Mouse (Mus musculus): ENCODE data around the gene Atf3. TPM values are rescaled to one million over a fixed set of nuclear protein-coding genes. Genes with fewer than 3 reads are reported as not detected.
A peak's percentile ranks its signal among the peaks of the same experiment; 100 is the strongest.

Atf3 gene
- polyA plus RNA-seq, 1 experiment from 2014 or later, result 8.0 TPM

DNA sequence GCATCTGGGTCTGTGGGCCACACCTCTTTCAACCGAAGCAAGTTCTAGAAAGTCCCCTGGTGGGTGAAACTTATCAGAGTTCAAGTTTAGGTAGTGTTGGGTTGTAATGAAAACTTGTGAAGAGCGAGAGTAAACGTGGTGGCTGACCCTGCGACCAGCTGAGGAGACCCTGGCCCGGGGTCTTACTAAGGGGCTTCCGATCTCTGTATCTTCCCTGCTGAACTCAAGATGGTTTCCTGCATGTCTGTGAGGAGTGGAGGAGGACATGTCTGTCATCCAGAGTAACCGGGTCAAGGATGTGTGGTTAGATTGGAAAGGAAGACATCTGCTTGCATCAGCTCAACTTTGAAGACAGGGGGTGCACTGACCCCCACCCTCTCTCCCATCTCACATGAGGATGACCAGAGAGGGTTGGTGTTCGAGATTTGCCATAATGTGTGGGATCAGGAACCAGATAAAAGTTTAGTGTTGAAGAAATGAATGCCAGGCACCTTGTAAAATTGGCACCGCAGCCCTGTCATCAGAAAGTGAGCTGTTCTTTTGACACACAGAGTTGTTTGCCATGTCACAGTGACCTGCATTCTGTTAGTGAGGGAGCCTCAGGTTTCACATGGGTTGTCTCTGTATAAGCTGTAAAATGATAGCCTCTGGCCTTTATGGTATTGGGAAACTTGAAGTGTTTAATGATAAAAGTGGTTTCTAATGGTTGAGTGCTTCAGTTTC, 7.3 kb upstream of the Atf3 start:
- WGBS, result 43% methylated on average over 9 of the region's 9 CpGs
- H3K4me3 ChIP-seq, result peak overlapping the region; percentile 68
- H3K27ac ChIP-seq, result peak overlapping the region; percentile 93
- H3K9me3 ChIP-seq, result no peaks in the 10 kb centered on the region
- H3K27me3 ChIP-seq (ENCODE audit: insufficient read depth, poor library complexity, severe bottlenecking), result no peaks in the 10 kb centered on the region
- no peak for DNase-seq (ENCODE audit: low spot score)
- H3K36me3 ChIP-seq, result no peaks in the 10 kb centered on the region
- H3K4me1 ChIP-seq, result peaks cover 18% of the 10 kb centered on the region

DNA sequence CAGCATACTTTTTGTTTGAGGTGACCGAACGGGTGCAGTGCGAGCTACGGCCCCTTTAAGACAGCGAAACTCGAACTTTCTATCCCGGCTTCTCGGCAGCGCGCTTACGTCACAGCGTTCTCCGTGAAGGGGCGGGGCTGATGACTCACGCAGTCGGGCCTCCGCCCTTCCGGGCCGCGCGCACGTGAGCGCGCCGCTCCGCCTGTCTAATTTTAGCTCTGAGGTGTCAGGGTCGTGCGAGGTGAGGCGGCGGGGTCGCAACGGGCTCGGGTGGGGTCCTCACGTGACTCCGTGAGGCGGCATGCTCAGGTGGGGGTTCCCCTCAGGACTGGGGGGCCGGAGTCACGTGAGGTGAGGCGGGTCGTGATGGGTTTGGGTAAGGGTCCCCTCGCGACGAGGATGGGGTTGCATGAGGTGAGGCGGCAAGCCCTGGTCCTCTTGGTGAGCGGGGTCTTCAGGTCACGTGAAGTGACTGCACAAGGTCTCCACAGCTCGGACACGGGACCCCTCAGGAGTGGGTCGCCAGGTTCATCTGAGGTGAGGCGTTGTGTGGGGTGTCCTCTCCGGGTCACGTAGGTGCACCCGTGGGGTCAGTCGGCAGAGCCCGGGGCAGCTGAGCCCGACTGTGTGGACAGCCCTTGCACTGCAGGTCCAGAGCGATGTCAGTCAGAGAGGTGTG, 6.6 kb upstream of the Atf3 start:
- H3K27ac ChIP-seq, result peak overlapping the region; percentile 93
- peaks cover 18% of the 10 kb centered on the region for H3K4me1 ChIP-seq
- peak overlapping the region; percentile 68 for H3K4me3 ChIP-seq
- H3K27me3 ChIP-seq (ENCODE audit: insufficient read depth, poor library complexity, severe bottlenecking), result no peaks in the 10 kb centered on the region
- no peaks in the 10 kb centered on the region for H3K36me3 ChIP-seq
- WGBS, result 2% methylated on average over 57 of the region's 57 CpGs
- peak; percentile 96 for DNase-seq (ENCODE audit: low spot score)
- no peaks in the 10 kb centered on the region for H3K9me3 ChIP-seq

DNA sequence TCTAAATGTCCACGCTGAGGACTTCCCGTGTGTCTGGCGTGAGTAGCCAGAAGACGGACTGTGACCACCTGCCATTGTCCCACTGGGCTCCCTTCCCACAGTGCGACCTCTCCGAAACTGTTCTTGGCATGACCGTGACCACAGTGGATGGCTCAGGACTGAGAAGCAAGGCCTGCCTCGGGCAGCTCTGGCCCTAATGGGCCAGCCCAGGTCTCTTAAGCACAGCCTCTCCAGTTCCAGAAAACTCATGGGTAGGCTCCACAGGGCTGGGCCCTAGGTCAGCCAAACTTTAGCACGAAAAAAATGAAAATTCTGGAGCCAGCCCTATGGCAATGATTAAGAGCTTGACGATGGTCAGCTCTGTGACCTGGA, 6.1 kb upstream of the Atf3 start:
- peaks cover 20% of the 10 kb centered on the region for H3K4me1 ChIP-seq
- no peaks in the 10 kb centered on the region for H3K9me3 ChIP-seq
- WGBS, result 55% methylated on average over 10 of the region's 10 CpGs
- no peaks in the 10 kb centered on the region for H3K36me3 ChIP-seq
- peak overlapping the region; percentile 93 for H3K27ac ChIP-seq
- DNase-seq (ENCODE audit: low spot score), result no peak
- H3K4me3 ChIP-seq, result peak overlapping the region; percentile 68
- no peaks in the 10 kb centered on the region for H3K27me3 ChIP-seq (ENCODE audit: insufficient read depth, poor library complexity, severe bottlenecking)

DNA sequence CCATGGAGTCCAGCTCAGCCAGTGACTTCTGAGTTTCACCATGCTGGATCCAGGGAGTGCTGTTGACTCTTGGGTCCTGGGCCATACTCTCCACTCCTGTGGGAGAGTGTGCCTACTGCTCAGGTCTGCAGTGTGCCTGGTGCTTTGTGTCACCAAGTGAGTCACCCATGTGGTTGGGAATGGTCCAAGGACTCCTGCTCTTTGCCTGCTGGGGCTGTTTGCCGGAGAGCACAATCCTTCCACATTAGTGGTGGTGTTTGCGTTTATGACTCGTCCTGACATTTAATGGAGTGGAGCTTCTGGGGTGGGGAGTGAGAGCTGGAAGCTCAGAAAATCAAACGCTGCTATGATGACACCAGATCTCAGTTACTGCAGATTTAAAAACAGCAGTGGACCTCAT, 4.2 kb upstream of the Atf3 start:
- no peak overlapping the region for H3K4me3 ChIP-seq
- no peak for DNase-seq (ENCODE audit: low spot score)
- WGBS, result 79% methylated on average over 4 of the region's 4 CpGs
- H3K27me3 ChIP-seq (ENCODE audit: insufficient read depth, poor library complexity, severe bottlenecking), result peaks cover 4% of the 10 kb centered on the region; the same call in 1 of the 2 replicates
- H3K4me1 ChIP-seq, result peaks cover 20% of the 10 kb centered on the region
- H3K9me3 ChIP-seq, result no peaks in the 10 kb centered on the region
- H3K27ac ChIP-seq, result no peak overlapping the region
- no peaks in the 10 kb centered on the region for H3K36me3 ChIP-seq

DNA sequence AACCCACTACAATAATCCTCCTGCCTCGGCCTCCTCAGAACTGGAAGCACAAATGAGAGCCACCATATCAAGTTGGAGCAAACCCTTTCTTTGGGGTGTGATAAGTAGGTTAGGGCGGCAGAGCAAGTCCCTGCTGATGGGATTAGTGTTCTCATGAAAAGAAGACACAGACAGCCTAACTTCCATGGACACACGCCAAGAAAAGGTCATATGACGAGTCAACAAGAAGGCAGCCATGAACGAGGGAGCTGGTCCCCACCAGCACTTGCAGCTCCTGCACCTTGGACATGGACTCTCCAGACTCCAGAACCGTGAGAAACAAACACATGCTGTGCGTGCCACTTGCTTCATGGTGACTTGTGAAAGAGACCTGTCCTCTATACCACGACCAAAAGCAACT, 2.7 kb upstream of the Atf3 start:
- H3K27ac ChIP-seq, result no peak overlapping the region
- no peak overlapping the region for H3K4me3 ChIP-seq
- H3K27me3 ChIP-seq (ENCODE audit: insufficient read depth, poor library complexity, severe bottlenecking), result peaks cover 11% of the 10 kb centered on the region
- no peaks in the 10 kb centered on the region for H3K36me3 ChIP-seq
- WGBS, result 78% methylated on average over 8 of the region's 8 CpGs
- H3K4me1 ChIP-seq, result peaks cover 31% of the 10 kb centered on the region
- DNase-seq (ENCODE audit: low spot score), result no peak
- no peaks in the 10 kb centered on the region for H3K9me3 ChIP-seq

DNA sequence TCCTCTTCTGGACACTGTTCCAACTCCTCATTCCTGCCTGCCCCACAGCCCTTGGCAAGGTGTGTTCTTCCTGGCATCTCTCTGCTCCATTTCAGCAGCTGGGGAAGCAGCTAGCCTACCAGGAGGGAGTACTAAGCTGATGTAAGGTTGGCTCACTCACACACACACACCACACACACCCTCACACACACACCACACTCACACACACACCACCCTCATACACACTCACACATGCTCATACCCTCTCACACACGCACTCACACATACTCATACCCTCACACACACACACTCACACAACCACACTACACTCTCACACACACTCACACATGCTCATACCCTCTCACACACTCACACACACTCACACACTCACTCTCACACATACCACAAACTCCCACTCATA, 1.9 kb upstream of the Atf3 start:
- Histone ChIP-seq H3K9me3 (no peaks in the 10 kb centered on the region), H3K27ac (no peak overlapping the region), H3K27me3 (ENCODE audit: insufficient read depth, poor library complexity, severe bottlenecking) (peaks cover 11% of the 10 kb centered on the region), H3K4me3 (no peak overlapping the region), H3K36me3 (no peaks in the 10 kb centered on the region), H3K4me1 (peaks cover 22% of the 10 kb centered on the region)
- 83% methylated on average over 1 of the region's 1 CpGs for WGBS
- DNase-seq (ENCODE audit: low spot score), result no peak

DNA sequence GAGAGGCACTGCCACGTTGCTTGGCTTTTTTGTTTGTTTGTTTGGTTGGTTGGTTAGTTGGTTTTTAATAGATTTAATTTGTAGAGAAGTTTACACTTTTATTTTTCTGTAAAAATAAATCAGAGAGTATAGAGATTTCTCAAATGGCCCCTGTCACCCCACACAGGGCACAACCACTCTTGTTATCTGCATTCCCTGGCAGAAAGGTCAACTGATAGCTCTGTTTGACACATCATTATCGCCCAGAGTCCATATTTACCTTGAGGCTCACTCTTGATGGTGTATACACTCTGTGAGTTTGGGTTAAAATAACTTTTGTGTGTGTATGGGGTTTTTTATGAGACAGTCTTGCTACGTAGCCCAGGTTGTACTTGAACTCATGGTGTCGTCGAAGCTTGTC, 744 bp upstream of the Atf3 start:
- no peak overlapping the region for H3K27ac ChIP-seq
- H3K9me3 ChIP-seq, result no peaks in the 10 kb centered on the region
- 67% methylated on average over 5 of the region's 5 CpGs for WGBS
- H3K4me1 ChIP-seq, result peaks cover 16% of the 10 kb centered on the region
- H3K4me3 ChIP-seq, result no peak overlapping the region
- no peaks in the 10 kb centered on the region for H3K36me3 ChIP-seq
- DNase-seq (ENCODE audit: low spot score), result no peak
- H3K27me3 ChIP-seq (ENCODE audit: insufficient read depth, poor library complexity, severe bottlenecking), result peaks cover 11% of the 10 kb centered on the region

DNA sequence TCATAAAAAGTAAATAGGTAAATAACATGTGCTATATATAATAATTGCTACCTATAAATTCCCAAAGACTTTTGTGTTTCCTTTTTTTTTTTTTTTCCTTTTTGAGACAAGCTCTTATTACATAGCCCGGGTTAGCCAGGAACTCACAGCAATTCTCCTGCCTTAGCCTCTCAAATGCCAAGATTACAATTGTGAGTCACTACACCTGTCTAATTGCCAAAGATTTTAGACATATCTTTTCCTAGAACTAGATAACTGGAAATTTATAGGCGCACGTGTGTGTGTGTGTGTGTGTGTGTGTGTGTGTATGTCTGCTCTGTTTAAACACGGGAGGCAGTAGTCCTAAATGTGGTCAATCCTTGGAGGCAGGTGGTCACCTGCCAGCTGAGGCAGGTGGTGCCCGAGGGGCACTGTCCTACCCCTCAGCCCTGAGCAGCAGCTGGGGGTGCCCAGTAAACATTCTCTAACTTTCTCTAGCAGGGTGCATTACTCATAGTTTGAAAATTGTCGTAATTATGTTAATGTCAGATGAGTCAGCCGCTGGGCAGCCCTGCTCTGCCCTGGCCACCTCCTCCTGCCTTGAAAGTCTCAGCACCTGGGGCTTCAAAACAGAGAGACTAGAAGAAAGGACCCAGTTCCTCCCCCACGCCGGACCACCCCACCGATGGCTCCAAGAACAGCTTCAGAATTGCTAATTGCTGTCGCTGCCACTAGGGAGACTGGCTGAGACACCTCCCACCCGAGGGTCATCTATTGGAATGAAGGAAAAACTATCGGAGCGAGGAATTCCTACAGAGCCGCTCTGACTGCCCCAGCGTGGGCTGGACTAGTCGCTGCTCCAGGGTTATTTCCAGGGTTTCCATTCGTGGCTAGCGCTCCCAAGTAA, 1.8 kb downstream of the Atf3 start:
- H3K4me1 ChIP-seq, result peaks cover 14% of the 10 kb centered on the region
- H3K27me3 ChIP-seq (ENCODE audit: insufficient read depth, poor library complexity, severe bottlenecking), result peaks cover 11% of the 10 kb centered on the region
- 31% methylated on average over 19 of the region's 19 CpGs for WGBS
- no peak overlapping the region; the same call in 1 of the 2 replicates for H3K27ac ChIP-seq
- DNase-seq (ENCODE audit: low spot score), result no peak
- peak overlapping the region; percentile 37 for H3K4me3 ChIP-seq
- no peaks in the 10 kb centered on the region for H3K9me3 ChIP-seq
- H3K36me3 ChIP-seq, result no peaks in the 10 kb centered on the region

DNA sequence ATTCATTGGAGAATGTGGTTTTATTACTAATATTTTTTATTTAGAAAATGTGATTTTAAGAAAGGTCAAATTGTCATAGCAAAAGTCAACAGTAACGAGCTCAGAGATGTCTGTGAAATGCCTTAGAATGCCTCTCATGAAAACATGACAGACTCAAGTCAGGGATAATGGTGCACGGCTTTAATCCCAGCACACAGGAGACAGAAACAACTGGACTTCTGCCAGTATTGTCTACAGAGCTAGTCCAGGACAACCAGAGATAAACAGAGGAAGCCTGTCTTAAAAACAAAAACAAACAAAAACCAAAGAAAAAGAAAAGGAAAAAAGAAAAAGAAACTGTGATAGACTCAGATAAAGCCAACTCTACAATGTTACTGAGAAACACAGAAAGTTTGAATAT, 6.7 kb downstream of the Atf3 start:
- no peak for DNase-seq (ENCODE audit: low spot score)
- WGBS, result 43% methylated on average over 2 of the region's 2 CpGs

DNA sequence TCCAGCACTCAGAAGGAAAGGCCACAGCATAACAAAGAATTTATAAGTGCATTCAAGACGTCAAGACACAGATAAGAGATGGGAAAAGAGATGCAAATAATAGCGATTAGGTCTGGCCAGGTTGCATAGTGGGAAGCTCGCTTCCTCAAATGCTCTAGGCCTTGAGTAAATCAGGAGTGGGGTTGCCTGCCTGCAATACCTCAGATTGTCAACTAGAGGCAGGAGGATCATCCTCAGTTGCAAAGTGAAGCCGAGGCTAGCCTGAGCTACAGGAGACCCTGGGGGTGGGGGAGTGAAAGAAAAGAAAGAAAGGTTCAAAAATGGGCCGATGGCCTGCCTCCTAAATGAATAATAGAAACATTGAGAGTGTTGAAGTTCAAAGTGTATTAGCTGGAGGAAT, 12.0 kb downstream of the Atf3 start:
- Histone ChIP-seq H3K36me3 (no peaks in the 10 kb centered on the region), H3K4me3 (no peak overlapping the region), H3K4me1 (peaks cover 3% of the 10 kb centered on the region; the same call in 1 of the 2 replicates), H3K27ac (no peak overlapping the region), H3K27me3 (ENCODE audit: insufficient read depth, poor library complexity, severe bottlenecking) (0 out of 2 replicates have a peak, but pooled peaks cover 9% of the 10 kb centered on the region), H3K9me3 (no peaks in the 10 kb centered on the region)
- no peak for DNase-seq (ENCODE audit: low spot score)
- WGBS, result 63% methylated on average over 5 of the region's 5 CpGs

More for the DNA sequence above, 6.7 kb downstream of the Atf3 start:
- Histone ChIP-seq H3K4me3 (no peak overlapping the region), H3K27ac (no peak overlapping the region), H3K36me3 (no peaks in the 10 kb centered on the region), H3K27me3 (ENCODE audit: insufficient read depth, poor library complexity, severe bottlenecking) (peaks cover 3% of the 10 kb centered on the region; the same call in 1 of the 2 replicates), H3K4me1 (peaks cover 2% of the 10 kb centered on the region), H3K9me3 (no peaks in the 10 kb centered on the region)

DNA sequence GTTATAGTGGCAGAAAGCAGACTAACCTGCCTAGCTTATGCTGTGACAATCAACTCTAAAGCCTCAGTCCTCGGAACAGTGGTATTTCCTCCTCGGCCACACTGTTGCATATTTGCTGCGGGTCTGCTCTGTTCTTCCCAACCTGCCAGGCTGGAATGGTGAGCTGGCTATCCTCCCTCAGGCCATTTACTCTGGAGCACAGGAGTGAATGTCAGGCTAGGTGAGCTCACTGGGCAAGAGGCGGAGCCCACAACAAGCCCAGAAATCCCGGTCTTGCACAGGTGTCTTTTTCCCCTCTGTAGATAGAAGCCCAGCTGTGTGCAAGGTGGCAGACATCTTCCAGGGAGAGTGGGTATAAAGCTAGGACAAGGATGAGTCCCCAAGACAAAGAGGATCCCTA, 13.0 kb downstream of the Atf3 start:
- Histone ChIP-seq H3K4me1 (peaks cover 3% of the 10 kb centered on the region; the same call in 1 of the 2 replicates), H3K27me3 (ENCODE audit: insufficient read depth, poor library complexity, severe bottlenecking) (0 out of 2 replicates have a peak, but pooled peaks cover 9% of the 10 kb centered on the region), H3K4me3 (no peak overlapping the region), H3K27ac (no peak overlapping the region), H3K9me3 (0 out of 2 replicates have a peak, but pooled peaks cover 3% of the 10 kb centered on the region), H3K36me3 (no peaks in the 10 kb centered on the region)
- WGBS, result 69% methylated on average over 5 of the region's 5 CpGs
- DNase-seq (ENCODE audit: low spot score), result no peak

DNA sequence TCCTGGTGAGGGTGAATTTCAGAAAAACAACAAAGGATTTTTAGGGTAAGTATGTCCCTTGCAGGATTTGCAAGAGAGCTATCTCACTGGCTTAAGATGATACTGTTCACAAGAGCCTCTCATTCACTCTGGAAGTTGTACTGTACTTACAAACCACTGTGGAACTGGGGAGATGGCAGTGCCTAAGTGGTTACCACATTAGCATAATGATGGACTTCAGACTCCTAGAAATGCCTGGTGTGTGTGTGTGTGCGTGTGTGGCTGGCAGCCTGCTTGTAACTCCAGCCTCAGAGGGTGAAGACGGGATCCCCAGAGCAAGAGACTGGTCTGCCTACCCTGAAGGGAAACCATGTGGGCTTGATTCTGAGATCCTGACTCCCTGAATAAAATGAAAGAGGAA, 14.3 kb downstream of the Atf3 start:
- WGBS, result 72% methylated on average over 2 of the region's 2 CpGs
- H3K9me3 ChIP-seq, result 0 out of 2 replicates have a peak, but pooled peaks cover 3% of the 10 kb centered on the region
- H3K27ac ChIP-seq, result no peak overlapping the region
- no peak for DNase-seq (ENCODE audit: low spot score)
- H3K4me1 ChIP-seq, result peaks cover 3% of the 10 kb centered on the region; the same call in 1 of the 2 replicates
- no peak overlapping the region for H3K4me3 ChIP-seq
- no peaks in the 10 kb centered on the region for H3K36me3 ChIP-seq
- 0 out of 2 replicates have a peak, but pooled peaks cover 9% of the 10 kb centered on the region for H3K27me3 ChIP-seq (ENCODE audit: insufficient read depth, poor library complexity, severe bottlenecking)
